Mouse (Mus musculus): ENCODE measurements at regions not wholly inside any gene's neighbourhood (a gene's known extent, or its start where the extent isn't known, plus 50 kb on each side); places are given as distances from the start of the nearest gene placed in this dataset.

GRCm38 (mm10) chr5:73880936-73881335 lies 187.3 kb downstream of the Usp46 start:
- DNase-seq: peak; percentile 34

- peak; percentile 77 for DNase-seq
These were observed 186.3 kb downstream of the Usp46 start for GRCm38 (mm10) chr5:73881941-73882340.

GRCm38 (mm10) chr5:73884998-73885397 lies 183.2 kb downstream of the Usp46 start:
- DNase-seq: no peak

- DNase-seq: no peak
These were observed 182.5 kb downstream of the Usp46 start for GRCm38 (mm10) chr5:73885691-73886090.

GRCm38 (mm10) chr5:73887306-73887958 lies 180.8 kb downstream of the Usp46 start:
- DNase-seq: no peak

- DNase-seq: no peak
These were observed 179.8 kb downstream of the Usp46 start for GRCm38 (mm10) chr5:73888391-73888790.

- no peak for DNase-seq
These were observed 178.9 kb downstream of the Usp46 start for GRCm38 (mm10) chr5:73889342-73889741.

- peak; percentile 21 for DNase-seq
These were observed 177.3 kb downstream of the Usp46 start for GRCm38 (mm10) chr5:73890942-73891341.

GRCm38 (mm10) chr5:73891606-73892005 lies 176.6 kb downstream of the Usp46 start:
- DNase-seq: peak; percentile 41

- no peak for DNase-seq
These were observed 175.6 kb downstream of the Usp46 start for GRCm38 (mm10) chr5:73892440-73893225.

- no peak for DNase-seq
These were observed 173.0 kb downstream of the Usp46 start for GRCm38 (mm10) chr5:73895186-73895585.

- no peak for DNase-seq
These were observed 171.4 kb downstream of the Usp46 start for GRCm38 (mm10) chr5:73896785-73897184.

- no peak for DNase-seq
These were observed 166.6 kb downstream of the Usp46 start for GRCm38 (mm10) chr5:73901651-73902050.

GRCm38 (mm10) chr5:73902470-73903218 lies 165.6 kb downstream of the Usp46 start:
- DNase-seq: no peak

GRCm38 (mm10) chr5:73903219-73903570 lies 165.0 kb downstream of the Usp46 start:
- no peak for DNase-seq

GRCm38 (mm10) chr5:73904146-73904811 lies 164.0 kb downstream of the Usp46 start:
- no peak for DNase-seq

GRCm38 (mm10) chr5:73912149-73912548 lies 156.1 kb downstream of the Usp46 start:
- DNase-seq: no peak

- no peak for DNase-seq
These were observed 155.1 kb downstream of the Usp46 start for GRCm38 (mm10) chr5:73913116-73913515.

- DNase-seq: no peak
These were observed 150.2 kb downstream of the Usp46 start for GRCm38 (mm10) chr5:73918011-73918410.

GRCm38 (mm10) chr5:73919936-73920335 lies 148.3 kb downstream of the Usp46 start:
- peak; percentile 32 for DNase-seq

- no peak for DNase-seq
These were observed 140.7 kb downstream of the Usp46 start for GRCm38 (mm10) chr5:73927534-73927933.

- no peak for DNase-seq
These were observed 139.5 kb downstream of the Usp46 start for GRCm38 (mm10) chr5:73928691-73929090.

- DNase-seq: no peak
These were observed 138.0 kb downstream of the Usp46 start for GRCm38 (mm10) chr5:73930205-73930604.
